Mouse (Mus musculus) CH12.LX (cell line): ENCODE data around the gene Srgap1. TPM values are rescaled to one million over a fixed set of nuclear protein-coding genes. Genes with fewer than 3 reads are reported as not detected.

Experiments used
- DNase-seq: peaks from one replicate; pipeline ENCODE4 v3.0.0-alpha.2; 2013; ENCODE audit errors: extremely low read depth
- H3K27ac ChIP-seq: 2 replicates; pipeline ENCODE4 v1.5.1; 2012; ENCODE audit warnings: low read depth, mild to moderate bottlenecking, control low read depth, moderate library complexity; ENCODE audit not compliant: insufficient read depth
- H3K27me3 ChIP-seq: replicated peaks from 2 replicates; pipeline ENCODE3; 2012; ENCODE audit warnings: inconsistent platforms
- H3K36me3 ChIP-seq, 2 experiments: replicated peaks in 1 of 2; 2 replicates each; pipeline versions ENCODE3 to v1.6.1; 2012; ENCODE audit warnings: inconsistent platforms in 1 of 2, low read length in 1 of 2, mild to moderate bottlenecking in 1 of 2, mixed read lengths in 1 of 2, moderate library complexity in 1 of 2; ENCODE audit not compliant: control insufficient read depth in 1 of 2, insufficient read depth in 1 of 2
- H3K4me1 ChIP-seq, 2 experiments: 2 replicates each; pipeline ENCODE4 v1.6.1; 2012; ENCODE audit warnings: inconsistent platforms in 1 of 2, moderate library complexity in 1 of 2; ENCODE audit not compliant: insufficient read depth in 2 of 2, control insufficient read depth in 1 of 2
- H3K4me2 ChIP-seq: 2 replicates; pipeline ENCODE4 v1.6.1; 2012; ENCODE audit warnings: low read depth, mild to moderate bottlenecking, control low read depth; ENCODE audit not compliant: poor library complexity, insufficient read depth, severe bottlenecking
- H3K4me3 ChIP-seq, 3 experiments: fragments of 150-350 bp in 1 of 3; sonication (generic) in 1 of 3; replicated peaks in 1 of 3; 2 replicates each; pipeline versions ENCODE3 to v1.5.1; 2011 to 2012; ENCODE audit warnings: low read depth in 2 of 3, low read length in 2 of 3, mild to moderate bottlenecking in 2 of 3, moderate library complexity in 2 of 3, control low read depth in 1 of 3, improper control_type of control experiment in 1 of 3, inconsistent platforms in 1 of 3, mixed read lengths in 1 of 3; ENCODE audit not compliant: poor library complexity in 1 of 3
- H3K79me2 ChIP-seq: replicated peaks from 2 replicates; pipeline ENCODE4 v1.6.1; 2012; ENCODE audit warnings: mild to moderate bottlenecking, moderate library complexity; ENCODE audit not compliant: control insufficient read depth, poor library complexity, insufficient read depth, severe bottlenecking; ENCODE audit errors: extremely low read depth
- H3K9ac ChIP-seq: 2 replicates; pipeline ENCODE4 v1.6.1; 2012; ENCODE audit warnings: low read depth, mild to moderate bottlenecking, control low read depth, moderate library complexity; ENCODE audit not compliant: insufficient read depth
- H3K9me3 ChIP-seq: replicated peaks from 2 replicates; pipeline ENCODE3; 2012; ENCODE audit warnings: low read length, inconsistent platforms, mixed read lengths
- BHLHE40 ChIP-seq: IDR thresholded peaks from 2 replicates; pipeline ENCODE4 v1.6.1; 2011; ENCODE audit warnings: mild to moderate bottlenecking, low read depth, low read length, improper control_type of control experiment
- CTCF ChIP-seq, 2 experiments: IDR thresholded peaks in 1 of 2; conservative IDR thresholded peaks in 1 of 2; 2 replicates each; pipeline ENCODE4 v1.5.1; 2011 to 2012; ENCODE audit warnings: low read depth in 2 of 2, low read length in 2 of 2, improper control_type of control experiment in 1 of 2, inconsistent platforms in 1 of 2, mild to moderate bottlenecking in 1 of 2, moderate library complexity in 1 of 2
- ELF1 ChIP-seq: IDR thresholded peaks from 2 replicates; pipeline ENCODE4 v1.6.1; 2014; ENCODE audit warnings: low read depth, mild to moderate bottlenecking, inconsistent platforms, low read length, improper control_type of control experiment
- ETS1 ChIP-seq: conservative IDR thresholded peaks from 2 replicates; pipeline ENCODE4 v1.6.1; 2012; ENCODE audit warnings: low read depth, mild to moderate bottlenecking, inconsistent platforms, low read length, improper control_type of control experiment, moderate library complexity
- HCFC1 ChIP-seq: IDR thresholded peaks from 2 replicates; pipeline ENCODE4 v1.6.1; 2012; ENCODE audit warnings: low read depth, mild to moderate bottlenecking, inconsistent platforms, low read length, improper control_type of control experiment
- IRF4 ChIP-seq: IDR thresholded peaks from 2 replicates; pipeline ENCODE4 v1.6.1; 2014; ENCODE audit warnings: low read depth, mild to moderate bottlenecking, inconsistent platforms, low read length, improper control_type of control experiment
- JUN ChIP-seq: IDR thresholded peaks from 2 replicates; pipeline ENCODE4 v1.6.1; 2011; ENCODE audit warnings: low read depth, mild to moderate bottlenecking, low read length, improper control_type of control experiment, moderate library complexity; ENCODE audit not compliant: insufficient read depth
- JUND ChIP-seq: conservative IDR thresholded peaks from 2 replicates; pipeline ENCODE4 v1.6.1; 2011; ENCODE audit warnings: low read depth, low read length, improper control_type of control experiment
- MAFK ChIP-seq: IDR thresholded peaks from 2 replicates; pipeline ENCODE4 v1.6.1; 2011; ENCODE audit warnings: low read length, improper control_type of control experiment; ENCODE audit not compliant: insufficient replicate concordance
- MEF2A ChIP-seq: IDR thresholded peaks from 2 replicates; pipeline ENCODE4 v1.6.1; 2014; ENCODE audit warnings: low read depth, mild to moderate bottlenecking, inconsistent platforms, low read length, improper control_type of control experiment, borderline replicate concordance
- MYC ChIP-seq: IDR thresholded peaks from 2 replicates; pipeline ENCODE4 v1.6.1; 2011; ENCODE audit warnings: low read depth, mild to moderate bottlenecking, improper control_type of control experiment, low read length
- NELFE ChIP-seq: IDR thresholded peaks from 2 replicates; pipeline ENCODE4 v1.6.1; 2011; ENCODE audit warnings: low read depth, low read length, improper control_type of control experiment
- PAX5 ChIP-seq: IDR thresholded peaks from 2 replicates; pipeline ENCODE4 v1.6.1; 2012; ENCODE audit warnings: low read length, inconsistent platforms, mixed read lengths
- POLR2A ChIP-seq: IDR thresholded peaks from 2 replicates; pipeline ENCODE4 v1.6.1; 2011; ENCODE audit warnings: low read depth, mild to moderate bottlenecking, improper control_type of control experiment, low read length
- POLR2AphosphoS2 ChIP-seq: IDR thresholded peaks from 2 replicates; pipeline ENCODE4 v1.6.1; 2011; ENCODE audit warnings: low read depth, low read length, improper control_type of control experiment
- TBP ChIP-seq: conservative IDR thresholded peaks from 2 replicates; pipeline ENCODE4 v1.6.1; 2011; ENCODE audit warnings: low read depth, low read length, improper control_type of control experiment
- UBTF ChIP-seq: IDR thresholded peaks from 2 replicates; pipeline ENCODE4 v1.6.1; 2012; ENCODE audit warnings: low read depth, mild to moderate bottlenecking, inconsistent platforms, low read length, improper control_type of control experiment, moderate library complexity
- USF2 ChIP-seq: conservative IDR thresholded peaks from 2 replicates; pipeline ENCODE4 v1.6.1; 2011; ENCODE audit warnings: low read depth, low read length, improper control_type of control experiment
- ZC3H11A ChIP-seq: IDR thresholded peaks from 2 replicates; pipeline ENCODE4 v1.6.1; 2012; ENCODE audit warnings: low read depth, mild to moderate bottlenecking, inconsistent platforms, low read length, improper control_type of control experiment
- ZKSCAN1 ChIP-seq: IDR thresholded peaks from 2 replicates; pipeline ENCODE4 v1.6.1; 2012; ENCODE audit warnings: low read depth, inconsistent platforms, low read length, improper control_type of control experiment, borderline replicate concordance
- dilution Hi-C: fragments of 300-500 bp; cut with MboI; formaldehyde crosslinking; loops from 2 replicates; pipeline ENCODE4 v1.14.3; 2020; ENCODE audit warnings: low sequenced_read_pairs; ENCODE audit not compliant: extremely low pct_unique_long_range_greater_than_20kb, extremely low pct_ligation_motif_present
- in situ Hi-C: fragments of 300-500 bp; cut with MboI; formaldehyde crosslinking; loops from 3 replicates; pipeline ENCODE4 v1.14.3; 2019; ENCODE audit warnings: low sequenced_read_pairs, low pct_ligation_motif_present, low pct_unique_long_range_greater_than_20kb, mixed read lengths
- polyA plus RNA-seq: library from polyadenylated mRNA; unstranded; fragments of >175 nt; gene quantifications from 2 replicates; pipeline ENCODE4 v1.2.1, GENCODE M21; 2012; ENCODE audit warnings: low read depth; ENCODE audit not compliant: insufficient read length
- total RNA-seq, 2 experiments: library from RNA; depleted of rRNA; stranded (reverse); fragments of 300-350 nt in 1 of 2; fragments of >200 nt in 1 of 2; gene quantifications; 2 replicates each; pipeline ENCODE4 v1.2.3; 2012 to 2014

Gene Srgap1
- total and polyA plus RNA-seq, 3 experiments: not detected

DNA sequence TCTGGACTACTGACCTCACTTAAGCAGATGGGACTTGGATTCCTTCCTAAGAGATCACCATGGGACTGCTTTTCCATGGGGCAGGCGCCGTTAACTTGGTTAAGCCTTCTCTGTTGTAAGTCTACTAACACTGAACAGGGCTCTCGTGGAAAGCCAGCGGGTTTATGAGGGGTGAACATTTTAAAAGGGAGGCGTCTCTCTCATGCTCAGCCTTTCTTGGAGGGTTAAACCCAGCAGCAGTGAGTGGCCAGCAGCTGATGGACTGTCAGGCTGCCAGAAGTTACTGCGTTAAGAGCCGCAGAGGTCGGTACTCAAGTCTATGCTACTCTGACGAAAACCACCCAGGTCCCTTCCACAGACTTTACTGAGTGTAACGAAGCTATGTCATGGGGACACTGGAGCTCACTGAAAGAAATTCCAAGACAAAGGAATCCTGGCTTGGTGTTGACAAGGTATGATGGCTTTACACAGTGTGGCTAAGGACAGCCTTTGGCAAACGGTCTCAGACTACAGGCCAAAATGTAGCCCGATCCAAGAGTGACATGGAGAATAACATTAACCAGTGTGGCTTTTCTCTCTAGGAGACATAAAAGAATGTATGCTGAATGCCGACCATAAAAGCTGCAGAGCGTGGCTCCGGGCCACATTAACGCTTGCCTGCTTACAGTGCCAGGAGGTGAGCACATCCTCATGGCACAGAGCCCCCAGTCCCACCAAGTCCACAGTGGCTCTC lies 209.8 kb downstream of the Srgap1 start:
- Histone ChIP-seq H3K9ac (no peak overlapping the region), H3K4me1 (no peaks in the 10 kb centered on the region), H3K4me2 (no peak overlapping the region), H3K27me3 (no peaks in the 10 kb centered on the region), H3K36me3 (no peaks in the 10 kb centered on the region), H3K9me3 (no peaks in the 10 kb centered on the region), H3K27ac (no peak overlapping the region), H3K79me2 (no peaks in the 10 kb centered on the region), H3K4me3 (no peak overlapping the region)
- no peak for DNase-seq
- in situ Hi-C loops: no loop called here
- dilution Hi-C loops: no loop called here
- TF ChIP-seq UBTF: no peak
- no peak for TF ChIP-seq MEF2A
- TF ChIP-seq BHLHE40: no peak
- no peak for TF ChIP-seq ZKSCAN1
- no peak for TF ChIP-seq USF2
- no peak for TF ChIP-seq PAX5
- no peak for TF ChIP-seq ETS1
- no peak for TF ChIP-seq JUND
- no peak for TF ChIP-seq IRF4
- no peak for TF ChIP-seq POLR2A
- TF ChIP-seq NELFE: no peak
- no peak for TF ChIP-seq MAFK
- TF ChIP-seq MYC: no peak

DNA sequence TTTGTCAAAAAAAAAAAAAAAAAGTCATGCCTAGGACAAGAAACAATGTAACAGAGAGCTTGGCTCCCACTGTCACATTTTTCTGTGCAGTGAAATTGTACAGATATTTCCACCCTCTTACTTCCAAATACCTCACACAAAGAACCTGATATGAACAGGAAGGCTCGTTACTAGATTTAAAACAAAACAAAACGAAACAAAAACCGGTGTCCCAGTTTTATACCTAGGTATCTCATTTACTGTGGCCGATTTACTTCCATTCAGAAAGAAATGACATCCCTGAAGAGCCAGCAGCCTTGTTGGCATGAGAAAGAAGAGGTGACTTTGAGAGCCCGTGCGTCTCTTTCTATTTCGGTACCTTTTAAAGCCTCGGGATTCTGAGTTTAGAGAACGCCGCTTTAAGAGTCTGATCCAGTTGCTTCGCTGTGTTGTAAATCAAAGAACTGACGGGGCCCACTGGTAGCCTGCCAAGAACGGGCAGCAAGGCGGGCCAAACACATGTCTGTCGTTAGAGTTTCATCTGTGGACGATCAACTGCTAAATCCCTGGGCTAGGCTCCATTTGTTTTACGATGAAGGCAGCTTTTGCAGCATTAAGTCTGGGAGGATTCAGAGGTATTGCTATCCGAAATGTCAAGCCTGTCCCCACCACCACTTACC lies 210.5 kb downstream of the Srgap1 start:
- DNase-seq: no peak
- Histone ChIP-seq H3K4me3 (no peak overlapping the region), H3K9me3 (no peaks in the 10 kb centered on the region), H3K9ac (no peak overlapping the region), H3K4me1 (no peaks in the 10 kb centered on the region), H3K79me2 (no peaks in the 10 kb centered on the region), H3K27ac (no peak overlapping the region), H3K4me2 (no peak overlapping the region), H3K36me3 (no peaks in the 10 kb centered on the region), H3K27me3 (no peaks in the 10 kb centered on the region)
- TF ChIP-seq JUND: no peak
- no peak for TF ChIP-seq TBP
- TF ChIP-seq POLR2AphosphoS2: no peak
- TF ChIP-seq ELF1: no peak
- TF ChIP-seq ZC3H11A: no peak
- no peak for TF ChIP-seq HCFC1
- no peak for TF ChIP-seq CTCF (conservative IDR thresholded peaks at IDR 0.05 in 1 of 2, IDR thresholded peaks at IDR 0.05 in 1 of 2; ENCODE audit: low read depth in 2 of 2, low read length in 2 of 2)
- no peak for TF ChIP-seq JUN
- dilution Hi-C loops (no loop called here), in situ Hi-C loops (no loop called here)
